Mouse (Mus musculus) adrenal gland (tissue): ENCODE measurements around the gene N4bp1.

Experiments used
- intact Hi-C: fragments of 180-260 bp; cut with DNase I; formaldehyde crosslinking; loops from one replicate; pipeline ENCODE4 v1.15.1; 2025

N4bp1 gene

DNA sequence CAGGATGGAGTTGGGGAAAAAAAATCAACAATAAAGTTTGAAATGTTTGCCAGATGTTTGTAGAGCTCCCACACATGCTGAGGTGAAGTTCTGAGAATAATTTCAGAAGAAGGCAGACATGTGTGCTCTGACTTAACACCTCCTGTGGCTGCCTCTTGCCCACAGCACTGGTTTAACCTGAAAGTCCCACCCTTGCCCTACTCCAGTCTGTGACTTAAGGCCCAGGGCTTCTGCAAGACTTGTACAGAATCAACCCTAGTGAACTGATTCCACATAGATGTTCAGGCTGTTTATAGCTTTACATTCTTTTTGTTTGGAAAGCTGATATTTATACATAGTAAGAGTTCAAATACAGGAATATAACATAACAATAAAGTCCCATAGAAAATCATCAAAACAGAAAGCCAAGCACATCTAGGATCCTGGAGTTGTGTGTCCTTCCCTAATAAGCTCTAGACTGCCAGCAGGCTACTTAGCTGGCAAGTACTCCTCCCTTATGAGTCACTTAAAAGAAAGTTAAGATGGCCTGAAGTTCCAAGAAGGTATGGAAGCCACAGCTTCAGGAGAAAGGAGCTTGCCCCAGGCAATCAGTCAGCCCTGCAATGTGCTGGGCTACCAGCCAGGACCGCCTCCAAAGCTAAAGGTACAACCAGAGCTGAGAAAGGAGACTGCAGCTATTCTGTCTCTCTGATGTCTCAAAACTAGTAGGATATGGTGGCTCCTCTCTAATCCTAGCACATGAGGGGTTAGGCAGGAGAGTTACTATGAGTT lies 114.9 kb downstream of the N4bp1 start:
- intact Hi-C loops: no loop called here

DNA sequence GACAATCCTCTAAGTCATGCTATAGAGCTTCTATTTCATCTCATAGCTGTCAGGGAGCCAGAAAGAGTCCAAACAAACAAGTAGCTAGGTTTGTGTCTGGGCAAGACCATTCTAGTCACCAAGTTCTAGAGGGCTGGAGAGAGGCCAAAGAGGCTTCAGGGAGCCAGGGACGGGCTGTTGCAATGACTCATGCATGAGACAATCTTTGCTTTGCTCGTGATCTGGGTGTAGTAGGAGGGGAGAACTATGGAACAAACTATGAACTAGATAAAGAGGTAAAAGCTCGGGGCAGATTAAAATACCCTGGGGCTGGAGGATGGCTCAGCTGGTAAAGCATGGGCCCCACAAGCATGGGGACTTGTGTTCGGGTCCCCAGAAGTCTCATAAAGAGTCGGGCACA lies 116.6 kb downstream of the N4bp1 start:
- intact Hi-C loops: no loop called here

DNA sequence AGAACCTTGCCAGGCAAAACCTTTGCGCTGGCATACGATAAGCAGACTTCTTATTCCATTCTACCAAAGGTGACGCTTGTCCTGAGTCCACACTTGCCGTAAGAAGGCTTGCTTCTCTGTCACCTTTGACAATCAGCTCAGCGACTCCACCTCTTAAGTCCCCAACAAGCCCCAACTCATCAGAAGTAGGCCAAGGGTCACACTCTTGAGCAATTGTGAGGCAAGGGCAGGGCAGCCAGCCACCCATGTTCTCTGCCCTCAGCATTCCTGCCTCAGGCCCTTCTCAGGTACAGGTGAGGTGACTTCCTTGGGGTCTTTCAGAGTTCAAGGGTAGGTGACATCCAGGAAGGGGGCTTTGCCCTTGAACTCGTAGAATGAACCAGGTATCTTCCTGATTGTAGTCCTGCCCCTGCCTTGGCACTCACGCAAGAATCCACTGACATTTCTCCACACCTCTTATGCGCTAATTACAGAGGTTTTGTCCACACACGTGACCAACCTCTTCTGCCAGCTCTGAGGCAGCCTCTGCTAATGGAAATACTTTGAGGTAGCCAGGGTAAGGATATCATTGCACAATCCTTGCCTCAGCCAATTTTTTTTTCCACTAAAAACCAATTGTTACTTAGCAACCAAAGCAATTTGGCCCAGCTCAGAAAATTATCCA lies 118.4 kb downstream of the N4bp1 start:
- intact Hi-C loops: no loop called here

DNA sequence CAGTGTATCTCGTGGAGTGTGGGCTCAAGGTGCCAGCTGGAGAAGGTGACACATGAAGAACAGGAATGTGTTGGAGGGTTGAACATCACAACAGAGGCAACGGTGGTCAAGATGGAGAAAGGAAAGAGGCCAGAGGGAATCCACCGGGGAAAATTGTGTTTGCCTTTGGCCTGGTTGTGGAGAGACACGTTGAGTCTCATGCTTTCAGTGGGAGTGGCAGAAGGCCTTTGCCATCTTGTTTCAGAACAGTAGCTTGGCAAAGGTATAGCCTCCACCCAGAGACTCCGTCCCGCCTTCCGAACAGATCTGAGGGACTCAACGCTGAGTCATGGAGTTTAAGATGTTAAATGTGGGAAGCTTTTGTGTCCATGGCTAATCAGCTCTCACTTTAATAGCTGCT lies 119.4 kb downstream of the N4bp1 start:
- intact Hi-C loops: no loop called here

DNA sequence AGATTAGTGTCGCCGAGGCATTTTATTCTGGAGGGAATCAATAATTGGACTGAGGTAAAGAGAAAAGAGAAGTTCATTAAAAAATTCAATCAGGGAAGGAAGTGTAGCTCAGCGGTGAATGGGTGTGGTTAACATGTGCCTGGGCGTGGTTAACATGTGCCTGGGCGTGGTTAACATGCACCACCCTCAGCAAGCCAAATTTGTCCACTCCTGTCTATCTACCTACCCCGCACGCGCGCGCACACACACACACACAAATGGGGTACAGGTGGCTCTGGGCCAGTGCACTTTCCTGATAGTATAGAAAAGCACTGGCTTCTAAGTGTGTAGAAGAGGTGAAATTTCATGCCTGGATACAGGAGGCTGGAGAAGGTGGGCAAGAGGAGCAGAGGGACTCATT lies 119.9 kb downstream of the N4bp1 start:
- intact Hi-C loops: no loop called here

DNA sequence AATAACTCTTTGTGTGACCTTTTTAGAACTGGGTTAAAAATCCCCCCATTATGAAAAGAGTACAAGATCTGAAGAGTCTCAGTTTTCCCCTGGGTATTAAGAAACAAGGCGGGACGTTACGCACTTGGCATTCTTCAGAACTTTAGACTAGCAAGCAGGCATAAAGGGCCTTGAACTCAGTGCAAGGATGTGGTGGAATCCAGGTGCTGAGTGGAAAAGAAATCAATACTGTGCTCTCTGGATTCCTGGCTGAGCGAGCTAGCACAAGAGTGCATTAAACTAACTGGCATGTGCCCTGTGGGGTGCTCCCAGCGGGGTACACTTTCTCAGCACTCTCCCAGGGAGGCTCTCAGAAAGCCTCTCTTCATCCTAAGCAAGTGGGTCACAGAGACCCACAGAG lies 122.3 kb downstream of the N4bp1 start:
- intact Hi-C loops: no loop called here

DNA sequence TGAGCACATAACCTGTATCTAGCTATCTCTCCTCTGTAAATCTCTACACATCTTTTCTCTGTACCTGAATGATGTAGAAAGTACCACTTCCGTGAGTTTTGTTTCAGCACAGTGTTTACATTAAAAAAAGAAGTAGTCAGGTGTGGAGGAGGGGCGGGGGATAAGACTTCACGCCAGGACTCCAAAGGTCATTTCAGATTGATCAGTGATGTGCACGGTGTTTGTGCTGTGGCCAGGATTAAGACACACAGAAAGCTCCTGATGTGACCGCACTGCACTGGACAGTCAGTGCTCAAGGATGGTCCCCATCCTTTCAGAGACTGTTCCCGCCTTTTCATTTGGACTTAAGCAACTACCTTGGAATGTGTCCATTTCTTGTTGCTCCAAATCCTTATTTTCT lies 124.3 kb downstream of the N4bp1 start:
- intact Hi-C loops: no loop called here

DNA sequence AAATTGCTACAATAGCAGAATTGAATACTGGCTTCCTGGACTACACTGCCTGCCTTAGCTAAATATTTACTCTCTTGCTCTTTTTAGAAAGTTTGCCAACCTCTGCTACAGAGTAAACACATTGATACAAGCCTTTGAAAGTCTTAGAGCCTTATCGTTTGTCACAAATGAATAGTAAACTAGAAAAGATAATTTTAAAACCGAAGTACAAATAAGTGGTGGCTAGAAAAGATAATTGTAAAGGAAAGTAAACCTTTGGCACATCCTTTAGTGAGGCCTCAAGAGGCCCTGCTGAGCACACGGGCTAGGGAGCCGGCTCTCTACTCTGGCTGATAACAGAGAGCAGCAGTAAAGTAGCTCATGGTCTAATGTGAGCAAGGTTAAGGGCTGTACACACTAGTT lies 126.0 kb downstream of the N4bp1 start:
- intact Hi-C loops: no loop called here

DNA sequence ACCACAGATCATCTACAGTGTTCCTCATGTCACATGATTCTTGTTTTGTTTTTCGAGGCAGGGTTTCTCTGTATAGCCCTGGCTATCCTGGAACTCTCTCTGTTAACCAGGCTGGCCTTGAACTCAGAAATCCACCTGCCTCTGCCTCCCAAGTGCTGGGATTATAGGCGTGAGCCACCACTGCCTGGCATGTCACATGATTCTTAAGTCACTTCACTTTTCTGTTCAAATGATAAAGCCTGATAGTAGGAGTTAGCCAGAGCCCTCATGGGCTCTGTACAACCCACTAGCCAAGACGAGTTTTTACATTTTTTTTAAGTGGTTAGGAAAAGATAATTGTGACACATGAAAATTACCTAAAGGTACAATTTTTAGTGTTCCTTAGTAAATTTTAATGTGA lies 126.4 kb downstream of the N4bp1 start:
- intact Hi-C loops: no loop called here
